Mouse (Mus musculus): Measurements from ENCODE around the gene Adgrf3.
"Not testable (repeated sequence)": the region's sequence is repeated elsewhere in the genome, so short reads cannot be mapped to it uniquely, and the experiment has no call there.

DNA sequence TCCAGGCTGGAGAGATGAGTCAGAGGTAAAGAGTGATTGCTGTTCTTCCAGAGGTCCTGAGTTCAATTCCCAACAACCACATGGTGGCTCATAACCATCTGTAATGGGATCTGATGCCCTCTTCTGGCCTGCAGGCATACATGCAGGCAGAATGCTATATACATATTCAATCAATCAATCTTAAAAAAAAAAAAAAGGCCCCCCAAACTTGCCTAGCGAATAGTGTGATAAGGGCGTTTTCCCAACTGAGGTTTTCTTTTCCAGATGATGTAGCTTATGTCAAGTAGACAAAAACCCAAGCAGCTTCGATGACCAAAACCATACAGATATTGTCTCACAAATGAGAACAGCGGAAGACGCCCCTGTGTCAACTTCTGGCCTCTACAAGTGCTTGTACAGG is 5.2 kb upstream of the Adgrf3 start:
- TF ChIP-seq POLR2AphosphoS2 (IDR thresholded peaks at IDR 0.05; ENCODE audit: insufficient read length, low read depth); MAX (IDR thresholded peaks at IDR 0.05; ENCODE audit: low read depth); POLR2A (IDR thresholded peaks at IDR 0.05; ENCODE audit: insufficient read length, low read depth); USF1 (IDR thresholded peaks at IDR 0.05; ENCODE audit: low read depth); CEBPB (IDR thresholded peaks at IDR 0.05; ENCODE audit: insufficient read depth, poor library complexity, severe bottlenecking); SRF (IDR thresholded peaks at IDR 0.05; ENCODE audit: control insufficient read depth, insufficient read length, low read depth): not testable (repeated sequence)

Measured in myocyte (in vitro differentiated cells).